Mouse (Mus musculus): ENCODE results near the gene Cyp4f18.
"Not testable (repeated sequence)": the region's sequence is repeated elsewhere in the genome, so short reads cannot be mapped to it uniquely, and the experiment has no call there.

The Cyp4f18 gene

GRCm38 (mm10) chr8:72009473-72009872 is at the start of gene Cyp4f18:
Gene Cyp4f18 (minus strand): TSS chr8:72009626.
- no peak for DNase-seq

- not testable (repeated sequence) for DNase-seq
These were observed 48.2 kb upstream of the Cyp4f18 start for GRCm38 (mm10) chr8:72057643-72058042.

- DNase-seq, result not testable (repeated sequence)
These were observed 45.2 kb upstream of the Cyp4f18 start for GRCm38 (mm10) chr8:72054633-72055032.

GRCm38 (mm10) chr8:72042493-72042892 is 33.1 kb upstream of the Cyp4f18 start:
- no peak for DNase-seq

- DNase-seq, result not testable (repeated sequence)
These were observed 31.5 kb upstream of the Cyp4f18 start, which contains the start of gene Olfr372 for GRCm38 (mm10) chr8:72040918-72041317. Gene Olfr372 (plus strand): TSS chr8:72041218.

GRCm38 (mm10) chr8:72032926-72033325 is 23.5 kb upstream of the Cyp4f18 start:
- peak; percentile 7 for DNase-seq

GRCm38 (mm10) chr8:72024886-72025285 is 15.5 kb upstream of the Cyp4f18 start:
- not testable (repeated sequence) for DNase-seq

GRCm38 (mm10) chr8:72019816-72020215 is 10.4 kb upstream of the Cyp4f18 start:
- DNase-seq, result no peak

- not testable (repeated sequence) for DNase-seq
These were observed 9.6 kb upstream of the Cyp4f18 start for GRCm38 (mm10) chr8:72019022-72019421.

GRCm38 (mm10) chr8:72018141-72018540 is 8.7 kb upstream of the Cyp4f18 start:
- no peak for DNase-seq

GRCm38 (mm10) chr8:72017339-72017738 is 7.9 kb upstream of the Cyp4f18 start:
- DNase-seq, result not testable (repeated sequence)

- DNase-seq, result not testable (repeated sequence)
These were observed 4.2 kb upstream of the Cyp4f18 start for GRCm38 (mm10) chr8:72013506-72014228.

- DNase-seq, result no peak
These were observed 1.2 kb downstream of the Cyp4f18 start for GRCm38 (mm10) chr8:72008134-72008641.

GRCm38 (mm10) chr8:72006763-72007162 is 2.7 kb downstream of the Cyp4f18 start:
- DNase-seq, result no peak

- DNase-seq, result no peak
These were observed 3.5 kb downstream of the Cyp4f18 start for GRCm38 (mm10) chr8:72005912-72006311.

GRCm38 (mm10) chr8:72002942-72003341 is 6.5 kb downstream of the Cyp4f18 start:
- DNase-seq, result no peak

GRCm38 (mm10) chr8:72000223-72000622 is 9.2 kb downstream of the Cyp4f18 start:
- no peak for DNase-seq

- no peak for DNase-seq
These were observed 10.0 kb downstream of the Cyp4f18 start for GRCm38 (mm10) chr8:71999434-71999833.

- DNase-seq, result peak; percentile 20
These were observed 20.4 kb downstream of the Cyp4f18 start for GRCm38 (mm10) chr8:71988867-71989599.

- DNase-seq, result peak; percentile 76
These were observed 21.1 kb downstream of the Cyp4f18 start for GRCm38 (mm10) chr8:71988110-71988866.

GRCm38 (mm10) chr8:71984601-71985000 is 24.8 kb downstream of the Cyp4f18 start:
- DNase-seq, result peak; percentile 26

GRCm38 (mm10) chr8:71981456-71981855 is 28.0 kb downstream of the Cyp4f18 start:
- DNase-seq, result no peak

GRCm38 (mm10) chr8:71981032-71981431 is 28.4 kb downstream of the Cyp4f18 start:
- no peak for DNase-seq
